Mouse (Mus musculus) G1E (cell line): ENCODE results near the gene Ndufa12.

Experiments used
- CTCF ChIP-seq: IDR thresholded peaks from 2 replicates; pipeline ENCODE4 v1.5.1; 2012; ENCODE audit warnings: low read depth, low read length, inconsistent platforms, mixed read lengths
- GATA1 ChIP-seq: IDR thresholded peaks from 2 replicates; pipeline ENCODE4 v1.6.1; 2012; ENCODE audit warnings: borderline replicate concordance, low read length, inconsistent platforms, mixed read lengths
- GATA2 ChIP-seq: IDR thresholded peaks from 2 replicates; pipeline ENCODE4 v1.6.1; 2012; ENCODE audit warnings: low read depth, low read length, inconsistent platforms, borderline replicate concordance
- POLR2AphosphoS5 ChIP-seq: IDR thresholded peaks from 2 replicates; pipeline ENCODE4 v1.6.1; 2012; ENCODE audit warnings: low read depth, low read length, inconsistent platforms; ENCODE audit not compliant: insufficient replicate concordance
- TAL1 ChIP-seq: conservative IDR thresholded peaks from 2 replicates; pipeline ENCODE4 v1.6.1; 2012; ENCODE audit warnings: low read depth, low read length, inconsistent platforms, mixed read lengths

GRCm38 (mm10) chr10:94254766-94255165 lies 56.2 kb downstream of the Ndufa12 start:
- TF ChIP-seq CTCF (no peak), GATA1 (no peak), POLR2AphosphoS5 (no peak), TAL1 (no peak), GATA2 (no peak)
